Mouse (Mus musculus): ENCODE results near the gene Lctl. TPM values are rescaled to one million over a fixed set of nuclear protein-coding genes. Genes with fewer than 3 reads are reported as not detected.
A peak's percentile ranks its signal among the peaks of the same experiment; 100 is the strongest.

The Lctl gene
- under 1 TPM in 1 of 2 experiments, not detected in 1; 0.26 TPM for total RNA-seq (2021)

DNA sequence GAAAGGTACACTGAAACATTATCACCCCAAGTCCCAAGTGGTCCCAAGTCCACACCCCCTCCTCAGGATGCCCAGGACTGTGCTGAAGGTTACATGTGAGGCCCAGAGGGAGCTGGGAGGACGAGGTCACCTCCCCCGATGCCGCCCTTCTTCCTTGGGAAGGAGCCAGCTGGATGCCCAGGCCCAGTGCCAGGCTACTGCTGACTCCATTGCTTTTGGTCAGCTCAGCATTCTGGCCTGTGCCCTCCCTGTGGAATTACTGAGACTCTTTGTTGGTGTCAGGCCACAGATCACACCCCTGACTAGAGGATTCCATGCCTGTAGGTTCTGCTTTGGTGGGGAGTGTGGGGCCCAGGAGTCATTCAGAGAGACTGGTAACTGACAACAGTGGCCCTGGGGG is at the start of gene Lctl:
Gene Lctl, plus strand, starts transcription at position 272 of the 400 bp plus-strand sequence.
- intact Hi-C loops (cut with DNase I): no loop called here
- peak; percentile 57 to 62 for DNase-seq

- intact Hi-C loops (cut with DNase I): loop anchor here (5.0 kb wide), 1 partner anchor 40 kb away; no protein-coding TSS in a partner anchor
- no peak for DNase-seq
Measured at GRCm38 (mm10) chr9:64067787-64068186, 49.2 kb upstream of the Lctl start.

GRCm38 (mm10) chr9:64068571-64068970 is 48.4 kb upstream of the Lctl start:
- intact Hi-C loops (cut with DNase I): loop anchor here (5.0 kb wide), 1 partner anchor 41 kb away; no protein-coding TSS in a partner anchor
- no peak for DNase-seq

DNA sequence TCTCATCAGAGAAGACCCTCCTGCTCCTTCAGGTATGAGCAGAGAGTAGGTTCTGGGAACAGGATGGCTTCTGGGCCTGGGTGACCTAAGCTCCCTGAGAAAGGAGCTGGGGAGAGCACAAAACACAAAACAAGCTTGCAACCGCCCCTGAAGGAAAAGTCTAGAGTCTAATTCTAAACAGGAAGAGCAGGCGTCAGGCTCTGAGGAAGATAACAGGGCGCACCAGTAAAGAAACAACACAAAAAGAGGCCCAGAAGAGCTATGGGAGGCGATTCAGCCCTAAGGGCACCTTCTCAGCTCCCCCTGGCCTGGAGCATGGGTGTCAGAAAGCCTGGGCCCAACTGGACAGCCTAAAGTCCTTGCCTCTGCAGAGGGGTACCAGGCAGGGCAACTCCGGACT is 47.8 kb upstream of the Lctl start:
- no peak for DNase-seq
- intact Hi-C loops (cut with DNase I): loop anchor here (5.0 kb wide), 1 partner anchor 42 kb away; no protein-coding TSS in a partner anchor

GRCm38 (mm10) chr9:64070674-64071073 is 46.3 kb upstream of the Lctl start:
- DNase-seq: no peak
- intact Hi-C loops (cut with DNase I): no loop called here

DNA sequence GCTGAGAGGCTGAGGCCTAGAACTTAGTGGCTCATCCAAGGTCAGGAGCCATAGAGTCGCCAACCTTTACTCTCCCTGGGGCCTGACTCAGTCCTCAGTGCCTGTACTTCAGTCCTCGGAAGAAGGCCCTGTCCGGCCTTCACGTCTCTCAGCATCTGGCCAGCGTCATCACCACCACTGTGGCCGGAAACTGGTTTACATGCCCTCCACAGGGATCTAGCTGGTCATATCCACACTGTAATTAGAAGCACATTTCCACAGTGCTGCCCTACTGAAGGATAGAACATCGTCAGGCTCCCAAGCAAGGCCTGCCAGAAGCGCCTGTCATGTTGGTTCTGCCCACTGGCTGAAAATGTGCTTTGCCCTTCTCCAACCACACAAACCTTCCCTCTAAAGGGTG is 42.1 kb upstream of the Lctl start:
- intact Hi-C loops (cut with DNase I): no loop called here
- DNase-seq: no peak

GRCm38 (mm10) chr9:64076412-64076811 is 40.5 kb upstream of the Lctl start:
- DNase-seq: no peak
- intact Hi-C loops (cut with DNase I): no loop called here

DNA sequence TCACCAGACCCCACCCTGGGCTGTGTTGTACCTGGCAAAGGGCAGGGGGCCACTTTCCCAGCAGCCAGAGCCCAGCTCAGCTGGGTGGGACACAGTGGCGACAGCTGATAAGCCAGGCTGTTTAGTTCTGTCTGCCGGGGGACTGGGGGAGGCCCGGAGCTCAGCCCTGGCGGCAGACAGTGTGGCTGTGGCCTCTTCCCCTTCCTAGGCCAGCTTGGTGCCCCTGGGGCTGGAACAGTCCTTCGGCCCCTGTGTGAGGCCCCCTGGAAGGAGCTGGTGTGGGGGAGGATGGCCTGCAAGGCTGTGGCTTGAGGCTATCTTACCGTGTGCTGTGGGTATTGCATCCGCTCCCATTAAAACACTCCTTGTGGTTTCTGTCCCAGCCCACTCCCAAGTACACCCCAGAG is 38.6 kb upstream of the Lctl start:
- intact Hi-C loops (cut with DNase I): no loop called here
- no peak for DNase-seq

DNA sequence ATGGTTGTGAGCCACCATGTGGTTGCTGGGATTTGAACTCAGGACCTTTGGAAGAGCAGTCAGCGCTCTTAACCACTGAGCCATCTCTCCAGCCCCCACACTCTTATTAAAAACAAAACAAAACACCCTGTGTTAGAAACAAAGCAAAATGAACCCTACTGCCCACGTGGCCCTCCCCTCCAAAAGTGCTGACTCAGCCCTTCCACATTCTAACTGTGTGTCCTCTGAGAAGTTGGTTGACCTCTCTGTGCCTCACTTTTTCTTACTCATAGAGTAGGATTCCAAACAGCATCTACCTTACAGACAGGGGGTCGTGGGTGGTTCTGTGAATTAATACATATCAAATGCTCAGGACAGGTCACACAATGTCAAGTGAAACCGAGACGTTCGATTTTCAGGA is 37.0 kb upstream of the Lctl start:
- intact Hi-C loops (cut with DNase I): no loop called here

DNA sequence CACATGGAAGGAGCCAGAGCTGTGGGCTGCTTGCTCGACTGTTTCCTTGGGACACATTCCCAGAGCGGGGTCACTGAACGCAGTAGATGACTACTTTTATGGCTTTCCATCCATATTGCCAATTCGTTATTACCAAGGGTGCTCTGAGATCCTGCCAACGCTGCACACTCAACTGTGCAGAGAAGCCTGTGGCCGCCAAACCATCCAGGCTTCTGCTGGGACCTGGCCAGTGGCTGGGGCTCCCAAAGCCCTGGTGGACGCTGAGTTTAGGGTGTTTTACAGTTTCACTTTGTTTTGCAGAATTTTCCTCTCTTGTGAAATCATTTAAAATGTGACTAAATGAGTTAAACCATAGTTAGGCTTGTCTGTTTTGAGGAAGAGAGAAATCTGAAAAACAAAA is 32.7 kb upstream of the Lctl start:
- peak; percentile 41 to 47 for DNase-seq
- intact Hi-C loops (cut with DNase I): no loop called here

More for the DNA sequence above, 37.0 kb upstream of the Lctl start:
- no peak for DNase-seq

GRCm38 (mm10) chr9:64084661-64085399 is 32.1 kb upstream of the Lctl start:
- intact Hi-C loops (cut with DNase I): no loop called here
- peak; percentile 63 to 67 for DNase-seq

DNA sequence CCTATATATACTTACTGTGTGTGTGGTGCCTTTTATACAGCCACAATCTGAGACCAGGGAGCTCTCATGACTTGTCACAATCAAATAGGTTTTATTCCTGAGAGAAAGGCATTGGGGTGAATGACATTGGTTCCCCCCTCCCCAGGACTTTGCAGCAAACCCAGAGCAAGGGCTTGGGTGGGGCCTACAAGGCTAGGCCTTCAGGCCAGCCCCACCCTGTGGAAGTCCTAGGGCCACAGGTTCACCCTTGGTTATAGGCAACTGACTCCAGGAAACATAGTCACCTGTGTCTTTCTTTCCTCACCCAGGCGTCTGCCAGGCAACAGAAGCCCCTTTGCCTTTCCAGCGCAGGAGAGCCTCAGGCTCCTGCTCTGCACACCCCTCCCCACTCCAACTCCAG is 31.0 kb upstream of the Lctl start:
- intact Hi-C loops (cut with DNase I): no loop called here
- no peak for DNase-seq

DNA sequence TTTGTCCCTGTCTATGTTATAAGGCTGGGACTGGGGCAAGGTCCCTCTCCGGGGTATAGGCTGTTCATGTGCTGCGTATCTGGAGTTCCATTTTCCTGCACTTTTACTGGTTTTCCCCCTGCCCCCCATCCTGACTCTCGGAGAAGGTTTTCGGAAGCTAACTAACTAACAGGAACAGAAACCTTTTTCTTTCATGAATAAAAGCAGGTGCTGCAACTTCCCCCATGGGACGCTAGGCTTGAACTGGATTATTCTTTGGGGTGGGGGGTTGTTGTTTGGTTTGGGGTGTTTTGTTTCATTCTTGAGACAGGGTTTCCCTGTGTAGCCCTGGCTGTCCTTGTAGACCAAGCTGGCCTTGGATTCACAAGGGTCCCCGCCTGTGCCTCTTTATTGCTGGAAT is 30.4 kb upstream of the Lctl start:
- intact Hi-C loops (cut with DNase I): no loop called here
- DNase-seq: no peak

DNA sequence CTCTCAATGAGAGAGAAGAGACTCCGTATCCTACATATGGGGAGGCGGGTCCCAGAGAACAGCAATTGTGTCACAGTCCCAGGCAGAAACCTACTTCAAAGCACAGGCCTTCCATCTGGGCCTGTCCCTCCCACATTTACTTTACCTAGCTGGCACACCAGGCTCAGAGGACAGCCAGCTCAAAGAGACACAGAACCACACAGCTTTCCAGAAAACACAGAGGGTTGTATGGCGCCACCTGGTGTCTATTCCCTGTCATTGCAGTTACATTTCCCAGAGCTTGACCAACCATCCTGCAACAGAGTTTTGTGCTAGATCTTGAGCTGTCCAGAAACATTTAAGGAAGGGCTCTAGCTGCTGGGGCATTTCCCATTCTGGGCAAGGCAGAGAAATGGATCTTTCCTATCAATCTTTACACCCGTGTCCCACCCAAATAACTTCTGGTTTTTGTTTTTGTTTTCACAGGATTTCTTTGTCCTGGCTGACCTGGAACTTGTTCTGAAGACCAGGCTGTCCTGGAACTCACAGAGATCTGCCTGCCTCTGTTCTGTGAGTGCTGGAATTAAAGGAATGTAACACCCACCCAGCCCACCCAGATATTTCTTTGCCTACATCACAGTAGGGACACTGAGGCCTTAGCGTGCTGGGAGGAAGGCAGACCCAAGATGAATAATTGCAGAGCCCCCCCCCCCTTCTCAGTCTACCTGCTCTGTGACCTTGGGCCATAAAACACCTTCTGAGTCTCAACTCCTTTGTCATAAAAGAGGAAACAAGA is 29.3 kb upstream of the Lctl start:
- peak; percentile 84 to 90 for DNase-seq
- intact Hi-C loops (cut with DNase I): loop anchor here (1.0 kb wide), 3 partner anchors 62 to 169 kb away; no protein-coding TSS in a partner anchor

- intact Hi-C loops (cut with DNase I): no loop called here
- DNase-seq: no peak
Measured at GRCm38 (mm10) chr9:64088346-64088745, 28.6 kb upstream of the Lctl start.

GRCm38 (mm10) chr9:64089004-64089403 is 27.9 kb upstream of the Lctl start:
- intact Hi-C loops (cut with DNase I): no loop called here
- peak; percentile 61 to 66 for DNase-seq

DNA sequence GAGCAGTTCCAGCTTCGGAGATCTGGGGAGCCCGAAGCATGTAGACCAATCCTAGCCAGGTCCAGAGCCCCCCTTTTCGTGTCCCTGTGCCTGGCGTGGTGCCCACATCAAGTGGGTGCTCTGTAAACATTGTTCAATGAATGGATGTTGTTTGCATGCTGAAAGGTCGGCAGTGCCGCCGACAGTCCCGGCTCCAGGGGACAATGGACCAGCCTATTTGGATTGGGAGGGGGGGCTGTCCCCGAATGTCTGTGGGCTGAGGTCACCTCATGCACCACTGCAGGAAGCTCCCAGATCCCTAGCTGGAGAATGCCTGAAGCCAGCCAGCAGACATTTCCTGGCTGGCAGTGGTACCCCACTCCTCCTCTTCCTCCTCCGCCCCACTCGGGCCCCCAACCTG is 22.9 kb upstream of the Lctl start:
- intact Hi-C loops (cut with DNase I): no loop called here
- DNase-seq: peak; percentile 46 to 48

- intact Hi-C loops (cut with DNase I): no loop called here
- DNase-seq: no peak
Measured at GRCm38 (mm10) chr9:64098282-64098681, 18.7 kb upstream of the Lctl start.

GRCm38 (mm10) chr9:64100442-64100841 is 16.5 kb upstream of the Lctl start:
- intact Hi-C loops (cut with DNase I): loop anchor here (1.0 kb wide), 2 partner anchors 144 to 184 kb away; no protein-coding TSS in a partner anchor
- DNase-seq: peak; percentile 74 to 83

DNA sequence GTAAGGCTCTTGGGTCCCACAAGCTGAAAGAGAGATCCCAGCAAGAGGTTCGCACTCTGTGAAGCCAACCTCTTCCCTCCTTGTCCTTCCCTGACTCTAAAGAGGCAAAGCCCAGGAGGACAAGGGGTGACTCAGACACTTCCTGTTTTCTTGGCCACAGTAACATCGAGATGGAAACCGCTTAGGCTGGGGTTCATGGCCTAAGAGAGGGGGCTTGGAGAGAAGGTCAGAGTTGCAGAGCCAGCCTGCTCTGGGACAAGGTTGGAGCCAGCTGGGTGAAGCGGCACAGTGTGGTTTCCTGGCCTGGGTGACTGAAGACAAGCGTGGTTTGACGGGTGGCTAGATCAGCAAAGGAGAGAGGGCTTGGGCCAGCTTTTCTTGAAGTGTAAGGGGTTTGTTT is 11.6 kb upstream of the Lctl start:
- intact Hi-C loops (cut with DNase I): no loop called here
- no peak for DNase-seq

DNA sequence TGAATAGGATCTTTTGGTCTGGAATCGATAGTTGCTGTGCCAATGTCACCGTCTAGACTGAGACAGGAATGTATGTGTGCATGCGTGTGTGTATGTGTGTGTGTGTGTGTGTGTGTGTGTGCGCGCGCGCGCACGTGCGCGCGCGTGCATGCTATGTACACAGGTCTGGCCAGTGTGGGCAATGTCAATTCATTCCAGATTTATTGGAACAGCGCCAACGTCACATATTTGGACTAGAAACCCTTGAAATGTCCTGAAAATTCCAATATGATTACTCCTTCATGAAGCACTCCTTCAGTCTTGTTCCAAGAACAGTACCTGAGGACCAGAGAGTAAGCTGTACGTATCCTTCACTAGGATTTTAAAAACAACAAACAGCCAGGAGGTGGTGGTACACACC is 6.4 kb upstream of the Lctl start:
- intact Hi-C loops (cut with DNase I): no loop called here
- no peak for DNase-seq

- peak; percentile 47 to 51 for DNase-seq
- intact Hi-C loops (cut with DNase I): no loop called here
Measured at GRCm38 (mm10) chr9:64114646-64115045, 2.3 kb upstream of the Lctl start.
